ENCODE assay signal across 23 mouse cellular contexts in the genomic region with DNA sequence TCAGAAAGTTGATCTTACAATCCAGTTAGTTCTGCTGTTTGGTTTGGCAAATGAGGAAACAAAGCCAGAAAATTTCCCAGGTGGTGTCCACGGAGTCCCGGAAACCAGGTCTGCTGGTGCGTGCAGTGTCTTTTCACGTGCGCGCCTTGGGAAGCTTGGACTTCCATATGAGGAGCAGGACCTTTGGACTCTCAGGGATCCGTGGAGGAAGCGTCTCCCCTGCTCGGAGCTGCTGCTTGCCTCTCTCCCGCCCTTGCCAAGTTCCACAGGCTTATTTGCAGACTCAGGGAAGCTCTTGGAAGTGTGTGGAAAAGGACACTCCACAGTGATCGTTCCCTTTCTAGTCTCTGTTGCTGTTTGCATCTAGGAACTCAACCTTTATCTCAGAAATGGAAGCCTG. TPM values are rescaled to one million over a fixed set of nuclear protein-coding genes. Genes with fewer than 3 reads are reported as not detected.
A peak's percentile ranks its signal among the peaks of the same experiment; 100 is the strongest.
DNase-seq lines count a peak whose midpoint lies in the region; ATAC-seq and TF ChIP-seq lines count a peak whose summit lies in the region.
"Had no signal": no experiment of that assay in that cellular context is flagged by ENCODE, and none has a peak within 500 bp of the region (broad histone marks: within the 10 kb centered on the region; RNA-seq: fewer than 3 reads in every experiment).

No protein-coding gene starts in this region.

- no peak for ATAC-seq in kidney, embryonic 15.5 days (replicated peaks; ENCODE audit: low FRiP score)
- ATAC-seq: forebrain, embryonic 14.5 days had no signal

- peaks cover 27% of the 10 kb centered on the region for H3K4me1 ChIP-seq in kidney, adult 2 months (ENCODE audit: control insufficient read depth, insufficient read depth, low read length)
- peaks cover 23% of the 10 kb centered on the region for H3K4me1 ChIP-seq in kidney, embryonic 15.5 days

- no peak overlapping the region for H3K4me3 ChIP-seq in kidney, adult 2 months (ENCODE audit: insufficient read depth, low read depth, low read length)
- no peak overlapping the region for H3K4me3 ChIP-seq in kidney, embryonic 15.5 days (replicated peaks)
- H3K4me3 ChIP-seq: embryonic facial prominence, embryonic 15.5 days; hindbrain, embryonic 15.5 days; limb, embryonic 12.5 days; neural tube, embryonic 15.5 days had no signal

- TF ChIP-seq CTCF in kidney, adult 2 months (conservative IDR thresholded peaks at IDR 0.05; ENCODE audit: insufficient read depth, insufficient read length, low read depth, low read length) = no peak

- H3K27me3 ChIP-seq in kidney, adult 2 months (replicated peaks; ENCODE audit: control insufficient read depth, insufficient read depth, low read length) = no peaks in the 10 kb centered on the region
- H3K27me3 ChIP-seq in kidney, embryonic 15.5 days = no peaks in the 10 kb centered on the region
- H3K27me3 ChIP-seq: embryonic facial prominence, embryonic 15.5 days; hindbrain, embryonic 15.5 days; limb, embryonic 12.5 days; neural tube, embryonic 15.5 days had no signal

- TF ChIP-seq POLR2A in kidney, adult 2 months (IDR thresholded peaks at IDR 0.05; ENCODE audit: low read depth, low read length) = no peak

- no peaks in the 10 kb centered on the region for H3K36me3 ChIP-seq in kidney, adult 2 months (ENCODE audit: control insufficient read depth, insufficient read depth, low read length)
- H3K36me3 ChIP-seq in kidney, embryonic 15.5 days = peaks cover 11% of the 10 kb centered on the region
- H3K36me3 ChIP-seq: hindbrain, embryonic 15.5 days; neural tube, embryonic 15.5 days had no signal

- no peak overlapping the region for H3K4me2 ChIP-seq in kidney, embryonic 15.5 days
- H3K4me2 ChIP-seq: embryonic facial prominence, embryonic 15.5 days; hindbrain, embryonic 15.5 days; limb, embryonic 12.5 days; midbrain, embryonic 11.5 days; neural tube, embryonic 15.5 days had no signal

- 43% methylated on average over 11 of the region's 11 CpGs for WGBS in kidney, adult 2 months
- WGBS in kidney, embryonic 15.5 days = 88% methylated on average over 11 of the region's 11 CpGs

- H3K27ac ChIP-seq in kidney, adult 2 months (ENCODE audit: insufficient read depth, low read depth, low read length) = peak overlapping the region; percentile 77; the same call in 1 of the 2 replicates
- no peak overlapping the region for H3K27ac ChIP-seq in kidney, embryonic 15.5 days
- H3K27ac ChIP-seq: embryonic facial prominence, embryonic 15.5 days; hindbrain, embryonic 15.5 days; limb, embryonic 12.5 days; liver, embryonic 14.5 days; macrophage; neural tube, embryonic 15.5 days; stomach, postnatal 0 days had no signal

- H3K9ac ChIP-seq in kidney, embryonic 15.5 days = no peak overlapping the region
- H3K9ac ChIP-seq: embryonic facial prominence, embryonic 15.5 days; hindbrain, embryonic 15.5 days; limb, embryonic 12.5 days; liver, embryonic 14.5 days; neural tube, embryonic 15.5 days had no signal

- intact Hi-C loops in gastrocnemius, postnatal 36 days (cut with DNase I) = no loop called here

- peak; percentile 11 for DNase-seq in gastrocnemius, adult 18-20 months (ENCODE audit: low spot score)
- DNase-seq in gastrocnemius, postnatal 36 days = no peak
- peak; percentile 92 for DNase-seq in kidney, adult 2 months
- DNase-seq in kidney, postnatal 10 days = peak; percentile 63
- DNase-seq in yolk sac, embryonic 10.5 days (ENCODE audit: low spot score) = peak; percentile 59
- DNase-seq in ovary, postnatal 36 days (ENCODE audit: low spot score) = no peak
- no peak for DNase-seq in cerebellum, adult 11 months
- DNase-seq: adrenal gland, postnatal 25 days; cerebellum, adult 9-11 months; gastrocnemius, postnatal 25 days; heart, postnatal 4 days; thymus, adult 2 months; thymus, postnatal 4 days had no signal

- H3K9me3 ChIP-seq in kidney, embryonic 15.5 days (replicated peaks) = no peaks in the 10 kb centered on the region
- H3K9me3 ChIP-seq: embryonic facial prominence, embryonic 15.5 days; hindbrain, embryonic 15.5 days; limb, embryonic 12.5 days; neural tube, embryonic 15.5 days had no signal

RNA-seq across cellular contexts. Expression of a gene that starts 3.2 kb away (rescaled TPM):
- total RNA-seq in gastrocnemius, adult 18-20 months (2021) = 100 to 1,000 TPM; 311 to 329 TPM
- total RNA-seq in gastrocnemius, postnatal 36 days (2021) = 100 to 1,000 TPM; 325 to 363 TPM
- 328 and 349 TPM in 2 replicates for polyA plus RNA-seq in kidney, adult 2 months (2012; rRNA removed)
- 202 and 210 TPM in 2 replicates for polyA plus RNA-seq in kidney, embryonic 15.5 days (2015; fragmentation: Nextera tagmentation; extraction: Ambion mirVana)

RNA-seq across cellular contexts. Expression of a gene that starts 29.9 kb away (rescaled TPM):
- total RNA-seq in gastrocnemius, adult 18-20 months (2021) = under 1 TPM; 0.02 to 0.05 TPM
- total RNA-seq in gastrocnemius, postnatal 36 days (2021) = not detected
- 0.03 TPM in 2 replicates for polyA plus RNA-seq in kidney, adult 2 months (2012; rRNA removed)
- 0.08 TPM in 2 replicates for polyA plus RNA-seq in kidney, embryonic 15.5 days (2015; fragmentation: Nextera tagmentation; extraction: Ambion mirVana)
- polyA plus RNA-seq: limb, embryonic 12.5 days; macrophage had no signal

Comparison
In these comparisons a context has a peak if more than half of its experiments do, and no peak if none do; other contexts are left out.
1. DNase-seq: peak in gastrocnemius, adult 18-20 months (single experiment), kidney, adult 2 months (single experiment), kidney, postnatal 10 days (single experiment) and yolk sac, embryonic 10.5 days (single experiment); none in gastrocnemius, postnatal 36 days (0 of 2), ovary, postnatal 36 days (single experiment) and cerebellum, adult 11 months (single experiment).